Mouse (Mus musculus) lung, embryonic 16.5 days (tissue): ENCODE measurements at regions not wholly inside any gene's neighbourhood (a gene's known extent, or its start where the extent isn't known, plus 50 kb on each side); places are given as distances from the start of the nearest gene placed in this dataset.
"Not testable (repeated sequence)": the region's sequence is repeated elsewhere in the genome, so short reads cannot be mapped to it uniquely, and the experiment has no call there.

Source experiments
- ATAC-seq: fragments of 200-750 bp; cut with Nextera tagmentation; 2 replicates; pipeline ENCODE4 v1.8.0; 2017; ENCODE audit warnings: low read depth, mild to moderate bottlenecking, moderate library complexity
- H3K27ac ChIP-seq: fragments of 300-500 bp; sonication (generic); 2 replicates; pipeline ENCODE4 v1.5.1; 2014; ENCODE audit warnings: mild to moderate bottlenecking, control low read depth, low read length
- H3K27me3 ChIP-seq: fragments of 300-500 bp; sonication (generic); 2 replicates; pipeline ENCODE4 v1.6.1; 2014; ENCODE audit warnings: low read depth, low read length, mixed read lengths; ENCODE audit not compliant: control insufficient read depth, insufficient read depth
- H3K36me3 ChIP-seq: fragments of 300-500 bp; sonication (generic); 2 replicates; pipeline ENCODE4 v1.6.1; 2014; ENCODE audit warnings: low read length; ENCODE audit not compliant: control insufficient read depth, insufficient read depth
- H3K4me1 ChIP-seq: fragments of 300-500 bp; sonication (generic); replicated peaks from 2 replicates; pipeline ENCODE4 v1.6.1; 2014; ENCODE audit warnings: low read length, mixed read lengths; ENCODE audit not compliant: control insufficient read depth, insufficient read depth
- H3K4me2 ChIP-seq: fragments of 300-500 bp; sonication (generic); 2 replicates; pipeline ENCODE4 v1.6.1; 2014; ENCODE audit warnings: low read depth, low read length, control low read depth
- H3K4me3 ChIP-seq: fragments of 300-500 bp; sonication (generic); 2 replicates; pipeline ENCODE4 v1.5.1; 2014; ENCODE audit warnings: mild to moderate bottlenecking, low read length, control low read depth
- H3K9ac ChIP-seq: fragments of 300-500 bp; sonication (generic); 2 replicates; pipeline ENCODE4 v1.6.1; 2014; ENCODE audit warnings: low read length, control low read depth
- H3K9me3 ChIP-seq: fragments of 300-500 bp; sonication (generic); 2 replicates; pipeline ENCODE4 v1.6.1; 2016; ENCODE audit warnings: low read length; ENCODE audit not compliant: control insufficient read depth
- WGBS: fragments of 180-500 bp; shearing (Covaris S2); extraction: QIAGEN DNeasy Blood & Tissue Kit; methylation state at CpG from one replicate; pipeline ENCODE4 v1.1.7; 2014; 5-methylcytosine and 5-hydroxymethylcytosine counted together

- no peak overlapping the region for H3K4me2 ChIP-seq
- H3K4me1 ChIP-seq, result peaks cover 3% of the 10 kb centered on the region
- no peaks in the 10 kb centered on the region for H3K9me3 ChIP-seq
- no peak overlapping the region for H3K4me3 ChIP-seq
- H3K36me3 ChIP-seq, result no peaks in the 10 kb centered on the region
- H3K27ac ChIP-seq, result no peak overlapping the region
- ATAC-seq, result no peak
- WGBS, result 74% methylated on average over 3 of the region's 3 CpGs
- H3K9ac ChIP-seq, result no peak overlapping the region
- H3K27me3 ChIP-seq, result no peaks in the 10 kb centered on the region
Measured at GRCm38 (mm10) chr1:81739392-81739791, 493.5 kb upstream of the Gm9747 start.

- H3K9me3 ChIP-seq, result no peaks in the 10 kb centered on the region
- peaks cover 9% of the 10 kb centered on the region for H3K4me1 ChIP-seq
- no peak overlapping the region for H3K4me2 ChIP-seq
- H3K27me3 ChIP-seq, result no peaks in the 10 kb centered on the region
- ATAC-seq, result no peak
- H3K4me3 ChIP-seq, result no peak overlapping the region
- WGBS, result 86% methylated on average over 1 of the region's 1 CpGs
- no peak overlapping the region for H3K27ac ChIP-seq
- H3K36me3 ChIP-seq, result no peaks in the 10 kb centered on the region
- H3K9ac ChIP-seq, result no peak overlapping the region
Measured at GRCm38 (mm10) chr1:81739981-81740380, 492.9 kb upstream of the Gm9747 start.

GRCm38 (mm10) chr1:81741882-81742281, 491.0 kb upstream of the Gm9747 start:
- 83% methylated on average over 8 of the region's 8 CpGs for WGBS
- H3K4me2 ChIP-seq, H3K9me3 ChIP-seq, H3K4me3 ChIP-seq, H3K36me3 ChIP-seq, ATAC-seq, H3K27ac ChIP-seq, H3K27me3 ChIP-seq, H3K9ac ChIP-seq: not testable (repeated sequence)
- H3K4me1 ChIP-seq, result peaks cover 12% of the 10 kb centered on the region

- no peak overlapping the region for H3K9ac ChIP-seq
- peak; percentile 82 for ATAC-seq
- peaks cover 12% of the 10 kb centered on the region for H3K4me1 ChIP-seq
- H3K9me3 ChIP-seq, result no peaks in the 10 kb centered on the region
- H3K4me2 ChIP-seq, result no peak overlapping the region
- WGBS, result 20% methylated on average over 8 of the region's 8 CpGs
- no peak overlapping the region for H3K4me3 ChIP-seq
- H3K27ac ChIP-seq, result peak overlapping the region; percentile 77
- no peaks in the 10 kb centered on the region for H3K27me3 ChIP-seq
- H3K36me3 ChIP-seq, result no peaks in the 10 kb centered on the region
Measured at GRCm38 (mm10) chr1:81744524-81744923, 488.4 kb upstream of the Gm9747 start.

- peak; percentile 19; the same call in 1 of the 2 replicates for ATAC-seq
- 68% methylated on average over 14 of the region's 14 CpGs for WGBS
Measured at GRCm38 (mm10) chr1:81745024-81745960, 487.6 kb upstream of the Gm9747 start.

GRCm38 (mm10) chr1:81746013-81746412, 486.9 kb upstream of the Gm9747 start:
- no peaks in the 10 kb centered on the region for H3K9me3 ChIP-seq
- H3K4me1 ChIP-seq, result peaks cover 12% of the 10 kb centered on the region
- no peak overlapping the region for H3K27ac ChIP-seq
- no peaks in the 10 kb centered on the region for H3K36me3 ChIP-seq
- H3K9ac ChIP-seq, result no peak overlapping the region
- H3K4me2 ChIP-seq, result no peak overlapping the region
- no peaks in the 10 kb centered on the region for H3K27me3 ChIP-seq
- no peak overlapping the region for H3K4me3 ChIP-seq
- no peak for ATAC-seq
- 84% methylated on average over 3 of the region's 3 CpGs for WGBS

More at GRCm38 (mm10) chr1:81745024-81745960, 487.6 kb upstream of the Gm9747 start:
- Histone ChIP-seq H3K4me1 (peaks cover 12% of the 10 kb centered on the region), H3K27me3 (no peaks in the 10 kb centered on the region), H3K27ac (peak overlapping the region; percentile 77), H3K4me2 (no peak overlapping the region), H3K9me3 (no peaks in the 10 kb centered on the region), H3K4me3 (no peak overlapping the region), H3K36me3 (no peaks in the 10 kb centered on the region), H3K9ac (no peak overlapping the region)

- no peaks in the 10 kb centered on the region for H3K36me3 ChIP-seq
- ATAC-seq, result 0 out of 2 replicates have a peak, but pooled peaks have one; percentile 62
- H3K9me3 ChIP-seq, result no peaks in the 10 kb centered on the region
- H3K27ac ChIP-seq, result 0 out of 2 replicates have a peak overlapping the region, but pooled peaks have one; percentile 3
- H3K27me3 ChIP-seq, result no peaks in the 10 kb centered on the region
- WGBS, result 40% methylated on average over 3 of the region's 3 CpGs
- no peak overlapping the region for H3K9ac ChIP-seq
- peaks cover 12% of the 10 kb centered on the region for H3K4me1 ChIP-seq
- H3K4me3 ChIP-seq, result no peak overlapping the region
- H3K4me2 ChIP-seq, result no peak overlapping the region
Measured at GRCm38 (mm10) chr1:81747025-81747424, 485.9 kb upstream of the Gm9747 start.

GRCm38 (mm10) chr1:81754067-81754466, 478.8 kb upstream of the Gm9747 start:
- peak; percentile 72 for ATAC-seq
- Histone ChIP-seq H3K36me3 (no peaks in the 10 kb centered on the region), H3K4me3 (no peak overlapping the region), H3K4me1 (no peaks in the 10 kb centered on the region), H3K9me3 (no peaks in the 10 kb centered on the region), H3K27me3 (no peaks in the 10 kb centered on the region), H3K27ac (no peak overlapping the region), H3K4me2 (no peak overlapping the region), H3K9ac (no peak overlapping the region)
- WGBS, result 65% methylated on average over 2 of the region's 2 CpGs

- Histone ChIP-seq H3K4me1 (no peaks in the 10 kb centered on the region), H3K4me3 (no peak overlapping the region), H3K27me3 (no peaks in the 10 kb centered on the region), H3K36me3 (no peaks in the 10 kb centered on the region), H3K9me3 (no peaks in the 10 kb centered on the region), H3K4me2 (no peak overlapping the region), H3K9ac (no peak overlapping the region), H3K27ac (no peak overlapping the region)
- 35% methylated on average over 3 of the region's 3 CpGs for WGBS
- peak; percentile 45; the same call in 1 of the 2 replicates for ATAC-seq
Measured at GRCm38 (mm10) chr1:81755281-81755680, 477.6 kb upstream of the Gm9747 start.
